Mouse (Mus musculus) mouse embryonic stem cell (cell line): Measurements from ENCODE around the gene Zfp239.

Experiments used
- in situ Hi-C, 2 experiments: fragments of 300-500 bp; cut with MboI; formaldehyde crosslinking; loops; 1 replicate in 1 of 2; 3 replicates in 1 of 2; pipeline ENCODE4 v1.14.3; 2019 to 2020; ENCODE audit warnings: low sequenced_read_pairs in 2 of 2, low pct_unique_long_range_greater_than_20kb in 1 of 2, mixed read lengths in 1 of 2; ENCODE audit not compliant: unreplicated experiment in 1 of 2

The Zfp239 gene

GRCm38 (mm10) chr6:117922041-117922440 lies 60.1 kb downstream of the Zfp239 start:
- in situ Hi-C loops, result no loop called here
